Mouse (Mus musculus) liver, embryonic 11.5 days (tissue): Measurements from ENCODE around the gene Cd276. TPM values are rescaled to one million over a fixed set of nuclear protein-coding genes. Genes with fewer than 3 reads are reported as not detected.

ENCODE experiments used
- ATAC-seq: fragments of 200-750 bp; cut with Nextera tagmentation; replicated peaks from 2 replicates; pipeline ENCODE4 v1.8.0; 2017; ENCODE audit warnings: moderate number of reproducible peaks, mild to moderate bottlenecking, moderate TSS enrichment, moderate library complexity; ENCODE audit not compliant: low FRiP score
- DNase-seq: peaks from one replicate; pipeline ENCODE4 v3.0.0-alpha.2; 2017; ENCODE audit warnings: low spot score
- H3K27ac ChIP-seq: fragments of 300-500 bp; sonication (generic); 2 replicates; pipeline ENCODE4 v1.5.1; 2014; ENCODE audit warnings: mild to moderate bottlenecking, low read depth, low read length, control low read depth
- H3K27me3 ChIP-seq: fragments of 300-500 bp; sonication (generic); replicated peaks from 2 replicates; pipeline ENCODE4 v1.6.1; 2014; ENCODE audit warnings: low read length, mixed read lengths; ENCODE audit not compliant: control insufficient read depth, insufficient read depth
- H3K36me3 ChIP-seq: fragments of 300-500 bp; sonication (generic); 2 replicates; pipeline ENCODE4 v1.6.1; 2014; ENCODE audit warnings: mild to moderate bottlenecking, low read length, moderate library complexity, mixed read lengths; ENCODE audit not compliant: control insufficient read depth, insufficient read depth
- H3K4me1 ChIP-seq: fragments of 300-500 bp; sonication (generic); replicated peaks from 2 replicates; pipeline ENCODE4 v1.6.1; 2014; ENCODE audit warnings: low read length, mixed read lengths; ENCODE audit not compliant: control insufficient read depth, insufficient read depth
- H3K4me2 ChIP-seq: fragments of 300-500 bp; sonication (generic); 2 replicates; pipeline ENCODE4 v1.6.1; 2014; ENCODE audit warnings: mild to moderate bottlenecking, control low read depth, moderate library complexity
- H3K4me3 ChIP-seq: fragments of 300-500 bp; sonication (generic); 2 replicates; pipeline ENCODE4 v1.5.1; 2014; ENCODE audit warnings: low read depth, low read length, control low read depth
- H3K9ac ChIP-seq: fragments of 300-500 bp; sonication (generic); 2 replicates; pipeline ENCODE4 v1.6.1; 2014; ENCODE audit warnings: low read depth, low read length, control low read depth
- H3K9me3 ChIP-seq: fragments of 300-500 bp; sonication (generic); 2 replicates; pipeline ENCODE4 v1.6.1; 2016; ENCODE audit warnings: low read length, inconsistent platforms, mixed read lengths; ENCODE audit not compliant: control insufficient read depth
- WGBS: fragments of 180-500 bp; shearing (Covaris S2); extraction: QIAGEN DNeasy Blood & Tissue Kit; methylation state at CpG from one replicate; pipeline ENCODE4 v1.1.7; 2014; 5-methylcytosine and 5-hydroxymethylcytosine counted together
- polyA plus RNA-seq: library from polyadenylated mRNA; unstranded; fragments of >200 nt; fragmentation: Nextera tagmentation; extraction: Ambion mirVana; gene quantifications from 2 replicates; pipeline ENCODE4 v1.2.1, GENCODE M21; 2014

The Cd276 gene
- polyA plus RNA-seq, 1 experiment from 2014 or later = 14.9 TPM

DNA sequence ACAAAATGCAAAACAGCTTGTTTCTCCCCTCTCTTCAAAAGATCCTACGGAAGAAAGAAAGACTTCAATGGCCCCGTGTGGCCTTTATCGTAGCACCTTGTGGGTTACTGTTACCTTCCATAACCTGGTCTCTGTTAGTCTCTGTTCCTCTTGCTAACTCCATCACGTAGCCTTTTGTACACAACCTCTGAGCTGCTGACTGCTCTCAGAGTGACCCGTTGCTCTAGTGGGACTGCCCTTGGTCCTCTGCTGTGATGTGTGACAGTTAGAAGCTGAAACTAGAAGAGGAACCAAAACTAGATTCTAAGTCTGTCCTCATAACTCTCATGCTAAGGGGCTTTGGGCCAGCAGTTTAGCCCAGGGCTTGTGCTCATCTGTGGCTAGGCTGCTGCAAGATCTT is 44.8 kb downstream of the Cd276 start:
- DNase-seq (no peak), ATAC-seq (no peak)
- Histone ChIP-seq H3K9ac (no peak overlapping the region), H3K9me3 (no peaks in the 10 kb centered on the region), H3K27me3 (no peaks in the 10 kb centered on the region), H3K27ac (no peak overlapping the region), H3K4me1 (no peaks in the 10 kb centered on the region), H3K4me3 (no peak overlapping the region), H3K4me2 (no peak overlapping the region), H3K36me3 (no peaks in the 10 kb centered on the region)
- 81% methylated on average over 5 of the region's 5 CpGs for whole genome bisulfite sequencing

DNA sequence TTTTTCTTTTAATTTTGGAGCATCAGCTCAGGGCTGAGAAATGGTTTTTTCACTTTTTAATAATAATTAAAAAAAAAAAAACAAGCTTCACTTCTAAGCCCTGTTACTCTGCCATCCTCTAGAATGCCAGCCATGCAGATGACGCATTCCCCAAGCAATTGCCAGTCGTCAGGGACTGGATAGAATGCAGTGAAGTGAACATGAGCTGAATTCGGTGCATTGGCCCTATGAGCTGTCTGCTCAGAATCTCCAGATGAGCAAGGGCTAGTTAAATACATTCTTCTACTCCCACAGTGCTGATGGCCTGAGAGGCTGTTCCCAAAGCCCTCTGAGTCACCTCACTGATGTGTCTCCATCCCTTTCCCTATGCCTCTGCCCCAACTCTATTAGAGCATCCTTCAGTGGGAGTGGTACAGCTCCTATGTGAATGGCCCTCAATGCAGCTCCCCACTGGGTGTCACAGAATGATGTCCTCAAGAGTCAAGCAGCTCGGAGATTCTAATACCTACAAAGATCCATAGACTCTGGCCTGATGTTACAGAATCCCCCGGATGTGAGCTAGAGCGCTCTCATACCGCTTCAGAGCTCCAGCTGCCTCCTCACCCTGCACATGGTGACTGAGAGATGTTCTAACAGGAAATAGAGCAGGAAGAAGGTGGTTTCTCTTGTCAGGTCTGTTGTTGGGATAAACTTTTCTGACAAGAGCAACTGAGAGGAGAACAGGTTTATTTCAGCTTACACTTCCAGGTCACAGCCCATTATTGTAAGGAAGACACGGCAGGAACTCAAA is 47.8 kb downstream of the Cd276 start:
- H3K4me1 ChIP-seq = no peaks in the 10 kb centered on the region
- H3K27ac ChIP-seq = no peak overlapping the region
- 60% methylated on average over 8 of the region's 8 CpGs for WGBS
- H3K9ac ChIP-seq = no peak overlapping the region
- H3K36me3 ChIP-seq = no peaks in the 10 kb centered on the region
- H3K4me2 ChIP-seq = no peak overlapping the region
- ATAC-seq (no peak), DNase-seq (no peak)
- H3K9me3 ChIP-seq = no peaks in the 10 kb centered on the region
- no peaks in the 10 kb centered on the region for H3K27me3 ChIP-seq
- H3K4me3 ChIP-seq = no peak overlapping the region

DNA sequence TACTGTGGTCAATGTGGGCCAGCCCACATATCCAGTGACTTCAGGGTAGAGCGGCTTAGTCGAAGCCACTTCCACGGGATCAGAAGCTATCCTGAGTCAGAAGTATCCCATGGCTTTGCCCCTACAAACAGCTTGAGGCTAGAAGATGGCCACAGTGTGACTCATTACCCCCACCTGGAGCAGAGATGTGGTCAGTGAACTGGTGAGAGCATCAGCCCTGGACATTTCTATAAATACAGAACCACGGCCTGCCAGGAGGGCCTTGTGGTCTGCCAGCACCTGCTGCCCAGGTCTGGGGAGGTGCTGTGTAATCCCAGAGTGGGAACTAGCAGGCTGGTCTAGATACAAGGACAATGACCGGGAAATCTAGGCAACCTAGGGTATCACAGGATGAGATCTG is 54.3 kb downstream of the Cd276 start:
- 79% methylated on average over 5 of the region's 5 CpGs for WGBS
- Histone ChIP-seq H3K9ac (no peak overlapping the region), H3K36me3 (no peaks in the 10 kb centered on the region), H3K4me1 (no peaks in the 10 kb centered on the region), H3K9me3 (no peaks in the 10 kb centered on the region), H3K27me3 (no peaks in the 10 kb centered on the region), H3K27ac (no peak overlapping the region), H3K4me2 (no peak overlapping the region), H3K4me3 (no peak overlapping the region)
- DNase-seq (no peak), ATAC-seq (no peak)

DNA sequence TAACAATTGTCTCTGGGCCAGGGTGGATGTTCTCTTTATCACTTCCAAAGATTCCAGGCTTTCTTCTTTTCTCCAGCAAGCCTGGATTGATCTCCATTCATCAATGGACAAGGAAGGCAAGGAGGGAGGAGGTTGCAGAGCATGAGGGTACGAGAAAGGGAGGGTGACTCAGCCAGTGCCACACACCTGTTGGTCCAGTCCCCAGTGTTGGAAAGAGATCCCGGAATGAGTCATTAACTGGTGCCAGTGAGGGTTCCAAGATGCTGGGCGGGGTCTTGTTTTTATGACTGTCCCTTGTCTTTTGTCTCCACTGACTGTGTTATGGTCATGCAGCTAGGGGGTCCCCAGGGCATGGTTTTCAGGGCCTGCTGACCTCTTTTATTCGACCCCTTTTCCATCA is 57.3 kb downstream of the Cd276 start:
- ATAC-seq (no peak), DNase-seq (no peak)
- H3K4me3 ChIP-seq = no peak overlapping the region
- WGBS = 57% methylated on average over 4 of the region's 4 CpGs
- H3K9ac ChIP-seq = no peak overlapping the region
- H3K27ac ChIP-seq = no peak overlapping the region
- H3K4me1 ChIP-seq = no peaks in the 10 kb centered on the region
- H3K27me3 ChIP-seq = no peaks in the 10 kb centered on the region
- no peak overlapping the region for H3K4me2 ChIP-seq
- no peaks in the 10 kb centered on the region for H3K9me3 ChIP-seq
- no peaks in the 10 kb centered on the region for H3K36me3 ChIP-seq

DNA sequence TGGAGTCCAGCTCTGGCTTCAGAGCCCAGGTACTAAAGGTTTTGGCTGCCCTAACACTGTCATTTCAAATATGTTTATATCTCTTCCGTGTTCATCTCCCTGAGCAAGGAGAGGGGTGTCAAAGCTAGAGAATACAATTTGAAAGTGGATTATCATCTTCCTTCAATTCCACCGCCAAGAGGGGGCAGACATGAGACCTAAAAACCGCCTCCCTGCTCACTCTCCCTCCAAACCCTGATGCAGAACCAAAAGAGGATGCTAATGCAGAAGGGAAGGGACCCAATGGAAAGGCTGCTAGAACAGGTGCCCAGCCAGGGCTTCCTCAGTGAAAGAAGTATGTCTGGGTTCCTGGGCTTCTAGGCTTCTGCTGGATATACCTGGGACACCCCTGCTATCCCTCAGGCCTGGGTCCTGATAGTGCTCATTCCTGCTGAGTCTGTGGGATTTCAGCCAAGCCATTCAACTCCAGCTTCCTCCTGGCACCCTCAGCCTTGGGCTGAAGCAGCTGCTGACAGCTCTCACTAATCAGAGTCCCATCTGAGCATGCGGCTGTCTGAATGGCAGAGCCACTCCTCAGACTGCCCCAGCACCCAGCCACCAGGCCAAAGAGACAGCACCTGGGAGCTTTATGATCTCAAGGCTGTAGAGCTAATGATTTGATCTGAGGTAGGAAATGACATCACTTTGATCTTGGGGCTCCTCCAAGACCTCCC is 58.6 kb downstream of the Cd276 start:
- H3K4me3 ChIP-seq = no peak overlapping the region
- WGBS = 29% methylated on average over 4 of the region's 4 CpGs
- DNase-seq (no peak), ATAC-seq (no peak)
- H3K4me1 ChIP-seq = no peaks in the 10 kb centered on the region
- peaks cover 6% of the 10 kb centered on the region for H3K27me3 ChIP-seq
- no peak overlapping the region for H3K27ac ChIP-seq
- H3K4me2 ChIP-seq = no peak overlapping the region
- H3K9ac ChIP-seq = no peak overlapping the region
- no peaks in the 10 kb centered on the region for H3K36me3 ChIP-seq
- H3K9me3 ChIP-seq = no peaks in the 10 kb centered on the region

DNA sequence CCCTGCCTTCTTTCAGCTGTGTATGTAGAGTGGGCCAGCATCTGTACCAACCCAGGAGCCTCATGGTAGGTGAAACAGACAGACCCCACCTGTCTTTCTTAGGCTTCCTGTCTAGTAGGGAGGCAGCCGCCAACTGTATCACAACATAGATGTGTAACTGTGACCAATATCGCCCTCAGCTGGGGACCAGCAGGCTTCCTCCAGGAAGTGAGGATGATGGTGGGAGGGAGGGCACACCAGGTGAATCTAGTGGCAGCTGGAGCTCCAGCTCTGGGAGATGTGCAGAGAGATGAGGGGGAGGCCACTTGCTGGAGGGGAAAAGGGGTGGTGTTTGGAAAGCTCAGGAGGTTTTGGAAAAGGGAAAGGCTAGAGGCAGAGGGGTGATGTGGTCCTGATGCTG is 60.2 kb downstream of the Cd276 start:
- 45% methylated on average over 2 of the region's 2 CpGs for WGBS
- Histone ChIP-seq H3K27ac (no peak overlapping the region), H3K9me3 (no peaks in the 10 kb centered on the region), H3K9ac (no peak overlapping the region), H3K4me3 (no peak overlapping the region), H3K4me1 (no peaks in the 10 kb centered on the region), H3K4me2 (no peak overlapping the region), H3K27me3 (peaks cover 21% of the 10 kb centered on the region), H3K36me3 (no peaks in the 10 kb centered on the region)
- DNase-seq (no peak), ATAC-seq (no peak)

DNA sequence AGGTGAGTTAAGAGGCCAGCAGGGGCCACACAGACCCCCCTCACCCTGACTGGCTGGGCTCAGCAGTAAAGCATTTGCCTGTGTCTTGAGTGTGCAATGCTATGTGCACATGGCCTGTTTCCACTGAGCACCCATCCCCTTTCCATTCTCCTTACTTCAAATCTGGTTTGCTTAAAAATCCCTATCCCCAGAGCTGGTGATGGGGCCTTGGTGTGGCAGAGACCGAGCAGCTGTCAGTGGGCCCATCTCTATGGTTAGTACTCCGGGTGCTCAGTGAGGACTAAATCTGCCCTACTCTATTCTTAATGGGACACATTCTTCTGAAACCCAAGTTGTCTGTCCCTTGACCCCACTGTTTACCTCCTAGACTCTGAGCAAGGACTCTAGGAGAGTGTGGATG is 64.8 kb downstream of the Cd276 start:
- no peak overlapping the region for H3K9ac ChIP-seq
- 66% methylated on average over 2 of the region's 2 CpGs for WGBS
- no peak overlapping the region for H3K4me3 ChIP-seq
- no peaks in the 10 kb centered on the region for H3K36me3 ChIP-seq
- H3K4me2 ChIP-seq = no peak overlapping the region
- no peak for ATAC-seq
- H3K9me3 ChIP-seq = no peaks in the 10 kb centered on the region
- no peak overlapping the region for H3K27ac ChIP-seq
- peaks cover 65% of the 10 kb centered on the region for H3K27me3 ChIP-seq
- no peak for DNase-seq
- peaks cover 6% of the 10 kb centered on the region; the same call in 1 of the 2 replicates for H3K4me1 ChIP-seq

DNA sequence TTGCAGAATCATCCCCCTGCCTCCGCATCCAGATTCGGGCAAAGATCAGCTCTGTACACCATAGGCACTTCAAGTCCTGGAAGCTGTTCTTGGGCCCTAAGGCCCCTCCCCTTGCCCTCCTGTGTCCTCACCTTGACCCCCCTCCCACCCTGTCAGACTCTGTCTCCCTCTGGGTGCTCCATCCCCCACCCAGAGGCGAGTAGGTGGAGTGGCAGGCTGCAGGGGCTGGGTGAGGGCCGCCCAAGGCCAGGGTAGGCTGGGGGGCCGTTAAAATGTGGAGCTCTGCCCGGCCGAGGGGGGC is 65.4 kb downstream of the Cd276 start:
- DNase-seq (no peak), ATAC-seq (no peak)
- no peaks in the 10 kb centered on the region for H3K36me3 ChIP-seq
- H3K4me1 ChIP-seq = peaks cover 6% of the 10 kb centered on the region; the same call in 1 of the 2 replicates
- peaks cover 70% of the 10 kb centered on the region for H3K27me3 ChIP-seq
- H3K9me3 ChIP-seq = no peaks in the 10 kb centered on the region
- H3K9ac ChIP-seq = no peak overlapping the region
- WGBS = 12% methylated on average over 7 of the region's 7 CpGs
- no peak overlapping the region; the same call in 1 of the 2 replicates for H3K4me3 ChIP-seq
- no peak overlapping the region for H3K27ac ChIP-seq
- H3K4me2 ChIP-seq = no peak overlapping the region; the same call in 1 of the 2 replicates
